Mouse (Mus musculus) liver, embryonic 14.5 days (tissue): Measurements from ENCODE around the gene Rasa2.

ENCODE experiments used
- CTCF ChIP-seq: IDR thresholded peaks from 2 replicates; pipeline ENCODE4 v1.5.1; 2016; ENCODE audit warnings: antibody characterized with exemption, low read depth, control low read depth
- EP300 ChIP-seq: IDR thresholded peaks from 2 replicates; pipeline ENCODE4 v1.6.1; 2016; ENCODE audit warnings: antibody characterized with exemption, low read depth

DNA sequence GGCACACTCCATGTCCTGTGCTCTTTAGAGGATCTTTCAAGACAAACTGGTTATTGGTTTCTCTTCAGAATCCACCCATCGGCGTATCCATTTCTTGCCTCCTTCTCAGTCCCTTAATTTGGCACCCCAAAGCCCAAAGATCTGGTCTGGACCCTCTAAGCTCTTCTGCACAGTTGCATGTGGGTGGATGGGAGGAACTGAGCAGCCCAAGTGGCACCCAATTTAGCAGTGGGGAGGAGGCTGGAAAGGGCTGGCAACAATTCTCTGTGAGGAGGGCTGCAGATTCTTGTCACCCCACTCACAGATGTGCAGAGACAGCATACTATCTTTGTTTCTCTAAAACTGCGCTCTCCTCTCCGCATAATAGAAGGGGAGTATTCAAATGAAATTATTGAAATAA lies 17.9 kb upstream of the Rasa2 start:
- TF ChIP-seq EP300 (no peak), CTCF (no peak)
